Mouse (Mus musculus) small intestine, adult 2 months (tissue): ENCODE data around the gene Lrrc66. TPM values are rescaled to one million over a fixed set of nuclear protein-coding genes. Genes with fewer than 3 reads are reported as not detected.

Source experiments
- H3K27ac ChIP-seq: fragments of 200-500 bp; 2 replicates; pipeline ENCODE4 v1.5.1; 2012; ENCODE audit warnings: low read depth, low read length, control low read depth, inconsistent platforms; ENCODE audit not compliant: insufficient read depth
- H3K27me3 ChIP-seq: fragments of 200-500 bp; 2 replicates; pipeline ENCODE4 v1.6.1; 2012; ENCODE audit warnings: mild to moderate bottlenecking, moderate library complexity, low read length, inconsistent platforms; ENCODE audit not compliant: control insufficient read depth, insufficient read depth
- H3K36me3 ChIP-seq: fragments of 200-500 bp; 2 replicates; pipeline ENCODE4 v1.6.1; 2012; ENCODE audit warnings: mild to moderate bottlenecking, low read length, control low read depth, inconsistent platforms; ENCODE audit not compliant: control insufficient read depth, insufficient read depth
- H3K4me1 ChIP-seq: fragments of 200-500 bp; 2 replicates; pipeline ENCODE4 v1.6.1; 2012; ENCODE audit warnings: low read length, inconsistent platforms, mixed read lengths; ENCODE audit not compliant: control insufficient read depth, insufficient read depth, insufficient read length
- H3K4me3 ChIP-seq: fragments of 200-500 bp; 2 replicates; pipeline ENCODE4 v1.5.1; 2012; ENCODE audit warnings: low read depth, mild to moderate bottlenecking, control low read depth, inconsistent platforms, low read length, moderate library complexity
- CTCF ChIP-seq: fragments of 200-500 bp; IDR thresholded peaks from 2 replicates; pipeline ENCODE4 v1.5.1; 2012; ENCODE audit warnings: low read depth, mild to moderate bottlenecking, control low read depth, inconsistent platforms, low read length, moderate library complexity, mixed read lengths; ENCODE audit not compliant: insufficient replicate concordance, insufficient read length; ENCODE audit errors: extremely low read depth
- POLR2A ChIP-seq: fragments of 200-500 bp; IDR thresholded peaks from 2 replicates; pipeline ENCODE4 v1.6.1; 2012; ENCODE audit warnings: low read depth, mild to moderate bottlenecking, control low read depth, inconsistent platforms, low read length, moderate library complexity
- WGBS: fragments of 180-500 bp; shearing (Covaris S2); methylation state at CpG from one replicate; pipeline ENCODE4 v1.1.7; 2018; 5-methylcytosine and 5-hydroxymethylcytosine counted together
- polyA plus RNA-seq: library from polyadenylated mRNA; depleted of rRNA; stranded (reverse); fragments of >200 nt; gene quantifications from 2 replicates; pipeline ENCODE4 v1.2.3, GENCODE M21; 2012; rRNA removed

Lrrc66 gene
- polyA plus RNA-seq, 1 experiment, result 14.8 TPM

- Histone ChIP-seq H3K36me3 (no peaks in the 10 kb centered on the region), H3K27me3 (no peaks in the 10 kb centered on the region), H3K4me1 (peaks cover 21% of the 10 kb centered on the region; the same call in 1 of the 2 replicates), H3K27ac (peak overlapping the region; percentile 77), H3K4me3 (no peak overlapping the region)
- 28% methylated on average over 5 of the region's 5 CpGs for WGBS
- TF ChIP-seq POLR2A (no peak), CTCF (no peak)
Observed at GRCm38 (mm10) chr5:73566119-73566518, 66.2 kb downstream of the Lrrc66 start.

- H3K27ac ChIP-seq, result no peak overlapping the region
- WGBS, result 95% methylated on average over 6 of the region's 6 CpGs
- peaks cover 3% of the 10 kb centered on the region; the same call in 1 of the 2 replicates for H3K36me3 ChIP-seq
- no peak overlapping the region for H3K4me3 ChIP-seq
- peaks cover 16% of the 10 kb centered on the region; the same call in 1 of the 2 replicates for H3K4me1 ChIP-seq
- TF ChIP-seq POLR2A (no peak), CTCF (no peak)
- no peaks in the 10 kb centered on the region for H3K27me3 ChIP-seq
Observed at GRCm38 (mm10) chr5:73564038-73564437, 68.3 kb downstream of the Lrrc66 start.

- TF ChIP-seq CTCF, result no peak
- no peak for TF ChIP-seq POLR2A
- Histone ChIP-seq H3K4me1 (peaks cover 9% of the 10 kb centered on the region; the same call in 1 of the 2 replicates), H3K4me3 (no peak overlapping the region), H3K36me3 (peaks cover 7% of the 10 kb centered on the region; the same call in 1 of the 2 replicates), H3K27ac (no peak overlapping the region), H3K27me3 (no peaks in the 10 kb centered on the region)
- WGBS, result 88% methylated on average over 6 of the region's 6 CpGs
Observed at GRCm38 (mm10) chr5:73558756-73559155, 73.6 kb downstream of the Lrrc66 start.

DNA sequence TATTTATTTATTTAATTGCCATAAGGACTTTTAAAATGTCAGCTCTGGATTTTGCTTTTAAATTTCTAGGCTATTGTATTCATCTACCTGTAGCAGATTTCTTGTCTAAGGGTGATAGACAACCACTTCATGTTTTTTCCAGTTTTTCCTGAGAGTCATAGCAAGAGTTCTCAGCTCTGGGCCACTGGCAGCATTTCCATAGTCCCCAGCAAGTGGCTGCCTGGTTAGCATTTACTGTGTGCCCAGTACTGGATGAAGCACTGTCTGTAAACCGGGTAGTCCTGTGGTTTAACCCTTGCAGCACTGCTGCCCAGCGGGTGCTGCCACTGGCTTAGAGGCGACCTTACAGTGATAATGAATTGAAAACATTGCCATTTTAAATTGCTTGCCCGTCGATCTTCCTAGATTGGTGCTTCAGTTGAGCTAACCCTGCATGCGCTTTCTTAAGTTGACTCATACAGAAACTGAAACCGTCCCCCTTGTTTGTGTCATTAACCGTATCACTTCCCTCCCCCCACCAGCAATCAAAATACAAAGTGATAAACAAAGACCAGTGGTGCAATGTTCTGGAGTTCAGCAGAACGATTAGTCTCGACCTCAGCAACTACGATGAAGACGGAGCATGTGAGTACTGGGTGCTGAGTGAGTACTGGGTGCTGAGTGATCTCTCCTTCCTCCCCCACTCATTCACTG lies 75.4 kb downstream of the Lrrc66 start:
- no peaks in the 10 kb centered on the region for H3K27me3 ChIP-seq
- H3K4me3 ChIP-seq, result peak overlapping the region; percentile 55
- TF ChIP-seq POLR2A (no peak), CTCF (no peak)
- WGBS, result 24% methylated on average over 12 of the region's 12 CpGs
- peaks cover 7% of the 10 kb centered on the region for H3K36me3 ChIP-seq
- peaks cover 9% of the 10 kb centered on the region; the same call in 1 of the 2 replicates for H3K4me1 ChIP-seq
- peak overlapping the region; percentile 92 for H3K27ac ChIP-seq

Other genes starting within 250 kb of the Lrrc66 start
- 0.32 and 6.7 TPM in 2 replicates for gene Cwh43, start 226.5 kb downstream of the Lrrc66 start, polyA plus RNA-seq
- gene Dcun1d4, start 151.5 kb downstream of the Lrrc66 start, polyA plus RNA-seq, result 1.6 and 2.8 TPM in 2 replicates
- 0.67 and 1.1 TPM in 2 replicates for gene Sgcb, start 15.3 kb upstream of the Lrrc66 start, polyA plus RNA-seq
- gene Spata18, start 18.9 kb upstream of the Lrrc66 start, polyA plus RNA-seq, result 0.14 TPM in 1 of 2 replicates, not detected in the other